Mouse (Mus musculus) lung, postnatal 4 days (tissue): ENCODE measurements around the gene Krt42.
"Not testable (repeated sequence)": the region's sequence is repeated elsewhere in the genome, so short reads cannot be mapped to it uniquely, and the experiment has no call there.

Experiments
- DNase-seq, 2 experiments: peaks; one replicate each; pipeline ENCODE4 v3.0.0; 2021

The Krt42 gene

DNA sequence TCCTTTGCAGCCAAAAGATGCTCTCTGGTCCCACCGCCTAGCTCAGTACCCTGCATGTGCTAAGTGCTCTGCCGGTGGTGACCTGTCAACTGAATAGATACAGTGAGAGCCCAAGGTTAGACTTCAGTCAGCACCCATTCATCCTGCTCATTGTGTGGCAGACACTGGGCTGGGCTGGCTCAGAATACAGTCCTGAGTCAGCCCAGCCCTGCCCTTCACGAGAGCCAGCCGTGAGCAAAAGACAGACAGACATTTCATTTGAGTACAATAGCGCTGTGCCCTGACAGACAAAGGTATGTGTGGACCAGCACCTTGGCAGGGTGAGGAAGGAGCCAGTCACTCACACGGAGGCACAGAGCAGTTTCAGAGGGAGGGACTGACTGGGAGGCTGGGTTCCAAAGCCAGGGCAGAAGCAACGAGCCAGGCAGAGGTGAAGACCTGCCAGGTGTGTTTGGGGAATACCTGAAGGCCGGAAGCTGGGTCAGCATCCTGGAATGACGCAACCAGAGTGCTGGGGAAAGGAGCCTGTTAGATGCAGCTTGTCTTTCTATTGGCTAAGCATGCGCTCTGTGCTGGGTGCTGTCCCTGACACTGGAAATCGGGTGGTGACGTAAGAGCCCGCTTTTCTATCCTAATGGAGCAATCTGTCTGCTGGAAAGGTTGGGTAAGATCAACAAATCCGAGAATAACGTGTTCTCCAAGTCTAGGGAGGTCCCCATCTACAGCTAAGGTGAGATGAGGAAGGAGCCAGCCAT, 8.2 kb upstream of the Krt42 start:
- DNase-seq, result no peak

DNA sequence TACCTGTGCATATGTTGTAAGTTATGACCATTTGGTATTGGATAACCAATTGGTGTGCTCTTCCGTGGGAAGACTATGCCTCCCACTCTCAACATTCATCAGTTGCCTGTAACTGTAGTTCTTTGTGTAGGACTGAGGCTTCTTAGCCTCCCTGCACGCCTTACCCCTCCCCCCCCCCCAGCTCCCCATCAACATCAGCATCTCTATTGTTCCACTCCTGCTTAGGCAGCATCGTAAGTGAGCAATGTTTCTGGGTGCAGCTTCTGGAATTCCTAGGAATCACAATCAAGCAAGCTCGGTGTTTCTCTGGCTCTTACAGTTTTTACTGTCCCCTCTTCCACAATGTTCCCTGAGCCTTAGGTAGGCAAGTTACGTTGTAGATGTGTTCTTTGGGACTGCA, 5.8 kb upstream of the Krt42 start:
- no peak for DNase-seq

DNA sequence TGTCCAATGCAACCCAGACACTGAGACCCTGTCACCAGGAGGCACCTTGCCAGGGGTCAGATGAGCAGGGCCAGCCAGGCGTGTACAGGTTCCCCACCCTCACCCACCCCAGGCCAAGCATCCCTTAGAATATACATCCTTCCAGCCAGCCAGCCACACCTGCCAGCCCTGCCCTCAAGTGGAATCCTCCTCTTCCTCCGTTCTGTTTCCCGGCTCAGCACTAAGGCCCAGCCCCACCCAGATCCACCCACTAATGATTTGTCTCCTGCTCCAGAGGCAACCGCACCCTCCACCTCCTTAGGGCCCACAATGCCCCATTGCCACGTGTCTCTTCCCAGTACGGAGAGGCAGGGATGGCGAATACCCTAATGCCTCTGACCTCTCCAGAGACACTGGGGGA, 5.0 kb upstream of the Krt42 start:
- no peak for DNase-seq

DNA sequence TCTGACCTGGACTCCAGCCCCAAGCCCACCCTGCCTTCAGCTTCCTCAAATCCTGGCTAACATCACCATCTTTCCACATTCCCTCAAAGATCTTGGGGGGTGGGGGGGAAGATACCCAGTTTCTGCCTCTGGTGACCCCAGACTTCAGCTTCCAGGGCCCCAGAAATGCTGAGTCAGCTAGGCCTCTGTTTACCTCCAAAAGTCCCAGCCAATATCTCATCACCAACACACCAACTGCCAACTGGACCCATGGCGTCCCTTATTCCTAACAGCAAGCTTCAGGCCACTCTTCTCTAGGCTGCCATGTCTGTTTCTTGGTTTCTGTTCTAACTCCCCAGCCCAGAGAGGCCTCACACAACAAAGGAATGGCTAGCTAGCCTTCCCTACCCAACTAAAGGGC, 2.2 kb upstream of the Krt42 start:
- DNase-seq, result no peak

DNA sequence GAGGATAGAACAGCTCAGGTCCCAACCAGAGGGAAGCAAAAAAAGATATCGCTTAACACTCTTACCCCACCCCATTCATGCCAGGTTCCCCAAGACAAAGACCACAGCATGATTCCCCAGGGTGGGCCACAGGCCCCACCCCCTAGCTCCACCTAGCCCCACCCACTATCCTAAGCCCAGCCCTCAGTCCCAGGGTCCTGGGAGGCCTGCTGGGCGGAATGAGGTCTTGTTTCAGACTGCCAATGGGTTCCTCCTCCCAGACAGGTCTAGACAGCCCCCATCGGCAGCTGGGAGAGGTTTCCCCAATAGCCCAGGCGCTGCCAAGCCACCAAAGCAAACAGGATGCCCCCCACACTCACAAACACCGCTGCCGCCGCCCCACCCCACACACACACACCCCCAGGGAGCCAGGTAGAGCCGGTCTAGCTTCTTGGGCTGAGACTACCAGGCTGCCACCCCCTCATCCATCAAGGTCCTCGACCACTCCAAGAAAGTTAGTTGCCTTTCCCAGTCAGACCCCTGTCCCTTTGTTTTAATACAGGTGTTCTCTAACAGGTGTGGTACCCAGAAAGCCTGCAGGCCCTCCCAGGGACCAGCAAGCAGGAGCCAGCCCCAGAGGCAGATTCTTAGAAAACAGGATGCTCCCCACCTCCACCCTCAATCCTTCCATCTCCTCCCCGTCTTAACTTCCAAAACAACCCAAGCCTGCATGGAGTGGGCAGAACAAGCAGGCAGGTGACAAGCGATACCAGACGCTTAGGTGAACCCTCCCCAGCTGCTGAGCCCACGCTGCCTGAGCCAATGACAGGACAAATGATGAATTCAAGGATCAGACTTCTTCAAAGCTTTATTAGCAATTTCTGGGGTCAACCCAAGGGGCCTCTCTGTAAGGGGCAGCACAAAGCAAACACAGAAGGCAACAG, 7.4 kb downstream of the Krt42 start:
- peak in 1 of 2 experiments; percentile 14 for DNase-seq

DNA sequence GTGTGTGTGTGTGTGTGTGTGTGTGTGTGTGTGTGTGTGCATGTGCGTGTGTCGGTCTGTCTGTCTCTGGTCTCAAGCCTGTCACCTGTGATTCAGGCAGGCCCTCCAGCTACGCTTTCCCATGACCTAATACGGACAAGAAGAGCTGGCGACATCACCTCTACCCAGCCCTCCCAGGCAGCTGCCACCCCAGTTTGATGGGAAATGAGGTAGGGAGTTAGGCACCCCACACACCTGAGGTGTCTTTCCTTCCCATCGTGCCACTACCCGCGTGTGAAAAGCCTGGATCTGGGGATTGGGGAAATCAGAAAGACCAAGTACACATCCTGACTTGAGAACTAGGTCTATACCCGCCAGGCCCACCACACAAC, 8.5 kb downstream of the Krt42 start:
- peak in 1 of 2 experiments; percentile 13 for DNase-seq

DNA sequence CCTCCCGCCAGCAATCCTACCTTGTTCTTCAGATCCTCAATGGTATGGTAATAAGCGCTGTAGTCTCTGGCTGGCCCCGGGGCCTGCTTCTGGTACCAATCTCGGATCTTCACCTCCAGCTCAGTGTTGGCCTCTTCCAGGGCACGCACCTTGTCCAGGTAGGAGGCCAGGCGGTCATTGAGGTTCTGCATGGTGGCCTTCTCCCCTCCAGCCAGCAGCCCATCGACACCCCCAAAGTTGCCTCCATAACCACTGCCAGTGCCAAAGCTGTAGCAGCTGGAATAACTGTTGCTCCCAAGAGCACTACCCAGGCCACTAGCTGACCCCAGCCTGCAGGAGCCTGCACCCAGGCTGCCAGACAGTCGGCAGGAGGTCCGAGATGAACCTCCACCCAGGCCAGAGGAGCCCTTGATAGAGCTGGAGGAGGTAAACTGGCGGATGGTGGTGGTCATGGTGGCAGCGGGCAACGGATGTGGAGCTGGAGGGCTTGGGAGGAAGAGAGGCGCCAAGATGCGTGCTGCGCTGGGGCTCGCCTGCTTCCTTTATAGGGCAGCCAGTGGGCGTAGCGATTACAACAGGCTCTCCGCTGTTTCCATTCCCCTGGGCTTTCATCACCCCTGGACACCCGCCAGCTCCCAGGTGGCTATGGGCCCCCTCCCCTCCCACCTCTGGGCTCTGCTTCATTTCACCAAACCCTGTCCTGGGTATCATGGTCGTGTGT, 9.0 kb downstream of the Krt42 start, which contains the start of gene Krt17:
Gene Krt17, minus strand, starts transcription at position 516 of the 721 bp plus-strand sequence.
- DNase-seq, result peak in 1 of 2 experiments; percentile 21

DNA sequence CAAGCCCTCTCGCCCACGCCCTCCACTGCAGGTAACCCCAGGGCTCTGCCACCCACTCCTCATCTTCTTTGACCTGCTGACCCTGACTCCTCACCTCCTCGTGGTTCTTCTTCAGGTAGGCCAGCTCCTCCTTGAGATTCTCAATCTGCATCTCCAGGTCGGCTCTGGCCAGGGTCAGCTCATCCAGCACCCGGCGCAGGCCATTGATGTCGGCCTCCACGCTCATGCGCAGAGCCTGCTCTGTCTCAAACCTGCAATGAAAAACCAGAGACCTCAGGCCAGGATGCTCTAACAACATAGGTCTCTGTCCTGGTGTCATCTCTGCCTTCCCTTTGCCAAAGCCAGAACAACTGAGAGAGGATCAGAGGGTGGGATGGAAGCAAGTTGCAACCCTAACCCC, 10.6 kb downstream of the Krt42 start:
- DNase-seq, result no peak

DNA sequence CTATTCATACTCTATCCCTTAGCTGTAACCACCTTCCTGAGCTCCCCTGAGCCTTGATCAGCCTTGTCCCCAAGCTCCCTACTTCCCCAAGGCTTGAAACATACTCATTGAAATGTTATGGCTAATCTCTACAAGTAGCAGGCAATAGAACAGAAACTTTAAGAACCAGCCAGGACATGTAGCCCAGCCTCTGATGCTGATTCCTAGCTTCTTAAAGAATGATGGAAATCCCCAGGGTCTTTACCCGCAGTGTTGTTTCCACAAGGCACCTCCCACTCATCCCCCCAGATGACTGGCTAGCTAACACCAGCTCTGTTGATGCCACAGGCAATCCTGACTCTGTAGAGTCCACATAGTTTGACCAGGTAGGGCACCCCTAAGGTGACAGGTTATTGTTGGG, 11.7 kb downstream of the Krt42 start:
- DNase-seq, result no peak

DNA sequence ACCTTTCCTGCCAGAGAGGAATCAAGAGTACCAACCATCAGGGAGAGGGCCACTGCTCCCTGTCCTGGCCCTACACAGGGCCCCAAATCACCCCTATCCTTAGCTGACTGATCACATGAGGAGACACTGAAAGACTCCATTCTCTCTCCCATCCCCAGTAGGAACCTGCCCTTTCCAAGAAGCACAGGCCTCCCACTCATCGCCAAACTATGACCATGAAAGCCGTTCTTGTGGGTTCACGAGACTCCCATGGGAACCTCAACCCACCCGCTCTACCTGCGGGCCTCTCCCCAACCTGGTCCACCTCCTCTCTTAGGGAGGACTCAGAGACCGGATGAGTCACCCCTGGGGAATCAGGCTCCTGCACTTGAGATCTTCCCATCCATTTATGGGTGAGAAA, 14.2 kb downstream of the Krt42 start:
- DNase-seq, result no peak

DNA sequence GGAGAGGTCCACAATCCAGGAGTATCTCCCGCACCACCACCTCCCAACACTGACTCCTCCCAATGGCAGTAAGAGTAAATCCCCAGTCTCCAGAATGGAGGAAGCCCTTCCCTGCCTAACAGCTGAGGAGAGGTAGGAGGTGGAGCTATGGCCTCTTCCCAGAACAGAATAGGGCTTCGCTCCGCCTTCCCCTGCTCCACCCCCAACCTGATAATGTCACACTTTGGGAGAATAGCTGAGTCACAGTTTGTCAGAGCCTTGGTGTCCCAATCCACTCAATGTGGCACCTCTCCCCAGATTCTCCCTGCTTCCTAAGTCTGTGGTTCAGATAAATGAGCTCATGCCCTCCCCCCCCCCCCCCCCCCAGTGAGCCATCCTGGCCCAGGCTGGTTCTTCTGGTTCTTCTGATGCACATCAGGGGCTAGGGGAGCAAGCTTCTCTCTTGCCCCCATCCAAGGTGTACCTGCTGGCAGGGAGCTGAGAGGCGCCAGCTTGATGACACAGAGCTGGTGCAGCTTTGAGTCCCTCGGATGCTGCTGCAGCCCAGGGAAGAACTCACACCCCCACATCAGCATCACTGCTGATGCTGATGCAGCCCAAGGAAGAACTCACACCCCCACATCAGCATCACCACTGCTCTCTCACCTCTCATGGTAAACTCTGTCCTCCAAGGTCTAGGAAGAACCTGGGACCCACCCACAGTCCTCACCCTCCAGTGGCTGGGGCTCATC, 15.1 kb downstream of the Krt42 start:
- DNase-seq, result no peak

DNA sequence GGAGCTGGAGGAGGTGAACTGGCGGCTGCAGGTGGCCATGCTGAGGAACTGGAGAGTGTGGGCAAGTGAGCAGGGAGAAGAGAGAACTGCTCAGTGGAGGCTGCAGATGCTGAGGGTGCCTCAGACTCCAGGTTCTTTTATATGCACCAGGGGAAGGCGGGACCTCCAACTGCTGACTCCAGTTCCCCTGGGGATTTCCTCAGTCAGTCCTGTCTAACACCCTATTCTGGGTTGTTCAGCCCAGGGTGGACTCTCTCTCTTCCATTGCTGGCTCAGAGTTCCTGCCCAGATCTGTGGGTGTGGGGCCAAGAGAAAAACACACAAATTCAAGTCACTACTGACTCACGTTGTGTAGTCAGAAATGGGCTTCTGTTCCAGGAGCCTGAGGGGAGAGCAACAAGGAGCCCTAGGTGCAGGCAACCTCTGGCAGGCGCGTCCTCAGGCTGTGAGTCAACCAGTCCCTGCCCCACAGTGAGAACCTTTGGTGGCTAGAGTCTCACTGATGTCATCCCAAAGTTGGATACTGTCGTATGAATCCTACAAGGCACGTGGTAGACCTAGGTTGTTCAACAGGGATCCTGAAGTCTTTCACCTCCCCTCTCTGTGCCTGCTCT, 20.7 kb downstream of the Krt42 start, which contains the start of gene Krt16:
Gene Krt16, minus strand, starts transcription at position 51 of the 614 bp plus-strand sequence.
- no peak for DNase-seq

DNA sequence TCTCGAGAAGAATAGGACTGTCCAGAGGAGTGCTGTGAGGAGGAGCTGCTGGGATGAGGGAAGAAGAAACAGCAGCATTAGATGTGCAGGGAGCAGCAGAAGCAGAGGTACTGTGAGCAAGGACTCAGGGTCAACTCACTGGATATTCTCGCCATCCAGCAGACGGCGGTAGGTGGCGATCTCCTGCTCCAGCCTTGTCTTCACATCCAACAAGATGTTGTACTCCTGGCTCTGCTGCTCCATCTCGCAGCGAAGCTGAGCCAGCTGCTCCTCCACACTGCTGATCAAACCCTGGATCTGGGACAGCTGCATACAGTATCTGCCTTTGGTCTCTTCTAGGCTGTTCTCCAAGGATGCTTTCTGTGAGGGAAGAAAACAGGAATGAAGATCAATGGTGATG, 23.2 kb downstream of the Krt42 start:
- not testable (repeated sequence) for DNase-seq

DNA sequence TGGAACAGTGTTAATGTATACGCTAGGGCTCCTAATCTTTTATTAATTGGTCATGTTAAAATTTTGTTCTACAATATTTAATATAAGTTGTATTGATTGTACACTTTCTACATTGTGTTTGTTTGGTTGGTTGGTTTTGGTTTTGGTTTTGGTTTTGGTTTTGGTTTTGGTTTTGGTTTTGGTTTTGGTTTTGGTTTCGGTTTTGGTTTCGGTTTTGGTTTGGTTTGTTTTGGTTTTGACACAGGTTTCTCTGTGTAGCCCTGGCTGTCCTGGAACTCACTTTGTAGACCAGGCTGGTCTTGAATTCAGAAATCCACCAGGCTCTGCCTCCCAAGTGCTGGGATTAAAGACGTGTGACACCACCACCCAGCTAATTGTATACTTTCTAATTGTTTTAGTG, 29.4 kb downstream of the Krt42 start:
- DNase-seq, result not testable (repeated sequence)

DNA sequence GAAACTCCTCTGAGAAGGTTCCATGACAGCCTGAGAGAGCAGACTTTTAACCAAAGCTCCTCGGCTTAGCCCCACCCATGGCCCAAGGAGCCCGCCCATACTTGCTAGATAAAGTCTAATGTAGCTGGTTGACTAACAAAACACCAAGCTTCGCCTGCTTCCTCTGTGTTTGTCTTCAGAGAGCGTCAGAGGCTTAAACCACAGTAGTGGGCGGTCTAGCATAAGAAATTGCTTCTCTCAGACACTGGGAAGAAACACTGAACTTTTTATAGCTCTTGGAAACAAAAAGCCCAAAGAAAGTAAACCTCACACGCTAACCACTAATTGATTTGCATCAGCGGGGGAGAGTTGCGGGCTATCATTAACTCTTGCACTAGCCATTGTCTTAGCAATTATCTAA, 47.9 kb downstream of the Krt42 start:
- DNase-seq, result no peak

DNA sequence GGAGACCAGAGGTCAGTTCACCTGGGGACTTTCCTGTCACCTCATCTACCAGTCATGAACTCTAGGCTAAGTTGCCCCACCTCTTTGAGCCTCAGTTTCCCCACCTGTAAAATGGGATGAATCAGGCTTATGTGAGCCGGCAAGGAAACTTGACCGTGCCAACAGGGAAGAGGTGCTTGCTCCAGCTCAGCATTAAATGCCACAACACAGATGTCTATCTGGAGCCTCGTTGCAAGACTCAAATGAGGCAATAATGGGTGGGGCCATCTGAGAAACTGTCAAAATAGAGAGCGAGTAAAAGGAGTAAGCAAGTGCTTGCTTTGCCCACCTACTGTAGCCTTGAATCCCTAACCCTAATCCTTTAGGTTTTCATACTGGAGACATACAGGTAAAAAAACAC, 50.4 kb downstream of the Krt42 start:
- no peak for DNase-seq
